Mouse (Mus musculus) 3T3-L1 (cell line): ENCODE results near the gene Clrn2.

Source experiments
- DNase-seq: peaks from one replicate; pipeline ENCODE4 v3.0.0-alpha.2; 2015; ENCODE audit warnings: low read depth, low spot score

The Clrn2 gene

GRCm38 (mm10) chr5:45449831-45450716 is 3.5 kb upstream of the Clrn2 start, which contains the start of gene Qdpr:
Qdpr (minus strand) TSS chr5:45450236.
- peak; percentile 100 for DNase-seq

GRCm38 (mm10) chr5:45454456-45454855 is 905 bp downstream of the Clrn2 start:
- no peak for DNase-seq

GRCm38 (mm10) chr5:45472880-45473450 is 19.4 kb downstream of the Clrn2 start:
- peak; percentile 98 for DNase-seq

GRCm38 (mm10) chr5:45473521-45473920 is 20.0 kb downstream of the Clrn2 start:
- no peak for DNase-seq

GRCm38 (mm10) chr5:45474215-45474614 is 20.7 kb downstream of the Clrn2 start:
- peak; percentile 96 for DNase-seq

- DNase-seq, result no peak
These were observed 21.2 kb downstream of the Clrn2 start for GRCm38 (mm10) chr5:45474758-45475157.

GRCm38 (mm10) chr5:45475771-45476170 is 22.2 kb downstream of the Clrn2 start:
- peak; percentile 71 for DNase-seq

GRCm38 (mm10) chr5:45476288-45476687 is 22.7 kb downstream of the Clrn2 start:
- DNase-seq, result peak; percentile 72

GRCm38 (mm10) chr5:45477601-45478000 is 24.1 kb downstream of the Clrn2 start:
- no peak for DNase-seq

GRCm38 (mm10) chr5:45480066-45480465 is 26.5 kb downstream of the Clrn2 start:
- DNase-seq, result no peak

GRCm38 (mm10) chr5:45481125-45481524 is 27.6 kb downstream of the Clrn2 start:
- no peak for DNase-seq

GRCm38 (mm10) chr5:45482607-45483006 is 29.1 kb downstream of the Clrn2 start:
- no peak for DNase-seq

- no peak for DNase-seq
These were observed 30.1 kb downstream of the Clrn2 start for GRCm38 (mm10) chr5:45483654-45484053.

GRCm38 (mm10) chr5:45491776-45492175 is 38.2 kb downstream of the Clrn2 start:
- DNase-seq, result no peak

- peak; percentile 98 for DNase-seq
These were observed 39.9 kb downstream of the Clrn2 start, which contains the start of gene Lap3 for GRCm38 (mm10) chr5:45493191-45494092. Lap3 (plus strand) TSS chr5:45493374.

GRCm38 (mm10) chr5:45494093-45494755 is 40.7 kb downstream of the Clrn2 start:
- DNase-seq, result no peak

- no peak for DNase-seq
These were observed 42.0 kb downstream of the Clrn2 start for GRCm38 (mm10) chr5:45495429-45495975.

- DNase-seq, result no peak
These were observed 42.5 kb downstream of the Clrn2 start for GRCm38 (mm10) chr5:45496042-45496441.

- DNase-seq, result no peak
These were observed 42.9 kb downstream of the Clrn2 start for GRCm38 (mm10) chr5:45496479-45496878.

- DNase-seq, result peak; percentile 43
These were observed 43.5 kb downstream of the Clrn2 start for GRCm38 (mm10) chr5:45496930-45497550.
